Mouse (Mus musculus) ES-CJ7 (cell line): Measurements from ENCODE around the gene Tnf.

Source experiments
- DNase-seq: peaks from one replicate; pipeline ENCODE4 v3.0.0; 2011; ENCODE audit warnings: low read depth, low spot score

Gene Tnf

GRCm38 (mm10) chr17:35201787-35202186 lies at the start of gene Tnf:
Tnf (minus strand) TSS chr17:35202007.
- no peak for DNase-seq

DNA sequence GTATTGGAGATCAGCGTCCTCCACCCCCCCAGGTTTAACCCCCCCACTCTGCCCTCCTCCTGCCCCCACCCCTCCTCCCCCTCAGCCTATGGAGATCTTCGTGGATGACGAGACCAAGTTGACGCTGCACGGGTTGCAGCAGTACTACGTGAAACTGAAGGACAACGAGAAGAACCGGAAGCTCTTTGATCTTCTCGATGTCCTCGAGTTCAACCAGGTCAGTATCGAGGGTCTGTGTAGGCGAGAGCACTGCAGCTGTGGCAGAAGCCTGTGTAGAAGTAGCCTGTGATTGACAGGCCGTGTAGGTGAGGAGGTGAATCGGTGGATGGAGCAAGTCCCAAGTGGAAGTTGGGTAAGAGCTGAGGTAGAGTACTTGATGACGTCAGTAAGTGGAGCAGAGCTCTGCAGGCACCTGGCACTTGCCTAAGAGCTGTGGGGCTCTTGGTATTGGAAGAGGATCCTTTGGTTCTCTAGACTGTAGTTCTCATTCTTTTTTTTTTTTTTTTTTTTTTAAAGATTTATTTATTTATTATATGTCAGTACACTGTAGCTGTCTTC lies 49.4 kb upstream of the Tnf start:
- DNase-seq, result no peak

GRCm38 (mm10) chr17:35250348-35251120 lies 48.7 kb upstream of the Tnf start:
- no peak for DNase-seq

DNA sequence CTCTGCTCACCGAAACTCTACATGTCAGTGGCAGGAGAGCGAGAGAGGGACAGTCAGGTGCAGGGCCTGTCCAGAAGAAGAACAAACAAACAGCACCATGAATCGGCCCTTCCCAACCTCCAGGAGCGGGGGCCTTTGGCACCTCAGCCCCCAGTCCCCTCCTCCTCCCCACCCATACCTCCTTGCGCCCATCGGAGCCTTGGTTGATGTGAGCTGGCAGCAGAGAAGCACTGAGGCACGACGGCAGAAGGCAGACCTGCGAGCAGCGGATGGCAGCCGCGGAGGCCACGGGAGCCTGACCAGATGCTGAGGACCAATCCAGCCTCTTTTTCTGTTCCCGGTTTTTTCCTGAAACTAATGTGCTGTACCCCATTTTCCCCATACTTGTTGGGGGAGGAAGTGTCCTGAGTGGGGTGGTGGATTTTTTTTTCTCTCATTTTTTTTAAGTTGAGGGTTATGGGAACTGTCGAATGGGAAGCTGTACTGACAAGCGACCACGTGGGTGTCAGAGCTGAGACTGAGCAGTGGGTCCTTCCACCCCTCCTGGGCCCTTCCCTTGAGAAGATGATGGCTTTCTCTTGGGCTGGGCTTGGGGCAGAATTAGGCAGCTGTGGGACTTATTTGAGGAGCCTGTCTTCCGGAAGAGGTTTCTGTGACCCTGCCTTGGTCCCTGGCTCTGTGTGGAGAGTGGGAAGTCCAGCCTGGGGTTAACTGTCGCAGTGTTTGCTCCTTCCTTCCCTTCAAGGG lies 47.8 kb upstream of the Tnf start:
- no peak for DNase-seq

GRCm38 (mm10) chr17:35248986-35249385 lies 47.2 kb upstream of the Tnf start:
- DNase-seq, result no peak

- DNase-seq, result no peak
Measured at GRCm38 (mm10) chr17:35247144-35247543, 45.3 kb upstream of the Tnf start.

DNA sequence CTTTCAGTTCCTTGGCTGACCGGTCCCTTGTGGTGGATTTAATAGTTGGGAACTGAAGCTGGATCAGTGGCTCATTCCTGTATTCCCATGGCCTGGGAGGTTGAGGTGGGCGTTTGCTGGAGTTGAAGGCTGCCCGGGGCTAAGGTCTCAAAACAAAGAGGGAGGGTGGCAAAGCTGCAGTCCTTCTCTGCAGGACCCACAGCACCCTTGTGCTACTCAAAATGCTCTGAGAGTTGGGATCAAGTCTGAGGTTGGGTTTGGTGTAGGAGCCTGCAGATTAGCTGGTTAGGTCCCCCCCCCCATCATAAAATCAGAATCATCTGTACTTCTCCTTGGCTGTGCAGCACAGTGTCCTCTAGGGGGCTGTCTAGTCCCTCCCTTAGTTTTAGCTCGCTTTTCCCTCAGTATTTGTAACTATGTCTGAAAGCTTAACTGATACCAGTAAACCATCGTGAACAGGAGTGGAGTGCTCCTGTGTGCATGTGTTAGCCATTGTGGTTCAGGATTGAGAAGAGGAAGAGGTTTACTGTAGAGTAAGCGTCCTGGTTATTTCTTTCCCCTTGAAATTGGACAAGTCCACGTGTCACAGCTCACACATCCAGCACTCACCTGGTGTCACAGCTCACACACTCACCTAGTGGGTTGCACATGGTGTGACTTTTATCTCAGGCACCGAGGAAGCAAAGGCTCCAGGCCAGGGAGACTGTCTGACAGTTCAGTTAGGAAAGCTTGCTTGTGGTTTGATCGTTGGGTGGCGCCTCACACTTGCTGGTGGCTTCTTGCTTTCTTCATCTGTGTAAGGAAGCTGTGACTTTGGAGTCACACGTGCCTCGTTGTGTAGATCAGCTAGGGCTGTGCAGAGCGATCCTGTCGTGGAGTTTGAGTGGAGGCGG lies 44.2 kb upstream of the Tnf start:
- peak; percentile 55 for DNase-seq

GRCm38 (mm10) chr17:35244999-35245398 lies 43.2 kb upstream of the Tnf start:
- no peak for DNase-seq

DNA sequence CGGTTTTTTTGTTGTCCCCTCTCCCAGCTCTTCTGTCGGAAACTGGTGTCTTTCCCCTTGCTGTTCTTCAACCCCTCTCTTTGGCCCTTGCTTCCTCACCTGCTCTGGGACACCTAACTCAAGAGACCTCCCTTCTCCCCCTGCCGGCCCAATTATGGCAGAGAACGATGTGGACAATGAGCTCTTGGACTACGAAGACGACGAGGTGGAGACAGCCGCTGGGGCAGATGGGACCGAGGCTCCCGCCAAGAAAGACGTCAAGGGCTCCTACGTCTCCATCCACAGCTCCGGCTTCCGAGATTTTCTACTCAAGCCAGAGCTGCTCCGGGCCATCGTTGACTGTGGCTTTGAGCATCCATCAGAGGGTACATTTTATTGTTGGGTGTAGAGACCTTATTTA lies 41.3 kb upstream of the Tnf start:
- DNase-seq, result peak; percentile 71

DNA sequence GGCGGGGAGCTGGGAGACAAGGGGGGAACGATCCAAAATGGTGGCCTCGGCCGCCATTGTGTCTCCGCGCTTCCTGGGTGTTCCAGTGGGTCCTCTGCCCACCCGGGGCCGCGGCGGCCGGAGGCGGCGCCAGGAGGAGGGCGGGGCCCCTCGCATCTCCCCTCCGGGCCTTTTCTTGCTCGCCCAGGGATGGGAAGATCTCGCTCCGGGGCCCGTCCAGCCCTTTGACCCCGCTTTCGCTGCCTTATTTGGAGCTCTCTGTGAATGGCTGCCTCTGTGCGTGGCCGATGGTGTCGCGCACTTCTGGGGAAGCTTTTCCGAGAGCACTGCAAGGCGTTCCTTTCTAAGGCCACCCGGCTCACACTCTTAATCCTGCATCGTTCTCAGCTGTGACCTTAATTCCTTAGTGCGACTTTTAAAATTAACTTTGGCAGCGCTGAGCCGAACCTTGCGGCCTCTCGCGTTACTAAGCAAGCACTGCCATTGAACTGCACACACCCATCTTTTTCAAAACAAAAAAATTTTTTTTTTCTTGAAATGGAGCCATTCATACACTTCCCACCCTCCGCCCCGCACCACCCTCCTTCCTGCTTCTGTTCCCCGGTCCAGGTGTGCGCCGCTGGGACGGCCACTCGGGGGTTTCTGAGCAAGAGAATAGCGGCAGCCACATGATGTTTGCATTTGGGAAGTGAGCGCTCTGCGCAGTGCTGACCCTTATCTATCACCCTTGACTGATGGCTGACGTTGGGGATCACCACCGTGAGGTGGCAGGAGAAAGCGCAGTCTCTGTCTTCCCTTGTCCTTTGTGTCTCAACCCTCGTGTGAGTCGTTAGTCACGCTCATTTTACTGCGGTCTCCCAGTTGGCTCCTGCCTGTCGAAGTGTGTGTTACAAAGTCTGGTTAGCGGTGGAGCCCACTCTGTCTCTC lies 40.5 kb upstream of the Tnf start:
- DNase-seq, result peak; percentile 82

DNA sequence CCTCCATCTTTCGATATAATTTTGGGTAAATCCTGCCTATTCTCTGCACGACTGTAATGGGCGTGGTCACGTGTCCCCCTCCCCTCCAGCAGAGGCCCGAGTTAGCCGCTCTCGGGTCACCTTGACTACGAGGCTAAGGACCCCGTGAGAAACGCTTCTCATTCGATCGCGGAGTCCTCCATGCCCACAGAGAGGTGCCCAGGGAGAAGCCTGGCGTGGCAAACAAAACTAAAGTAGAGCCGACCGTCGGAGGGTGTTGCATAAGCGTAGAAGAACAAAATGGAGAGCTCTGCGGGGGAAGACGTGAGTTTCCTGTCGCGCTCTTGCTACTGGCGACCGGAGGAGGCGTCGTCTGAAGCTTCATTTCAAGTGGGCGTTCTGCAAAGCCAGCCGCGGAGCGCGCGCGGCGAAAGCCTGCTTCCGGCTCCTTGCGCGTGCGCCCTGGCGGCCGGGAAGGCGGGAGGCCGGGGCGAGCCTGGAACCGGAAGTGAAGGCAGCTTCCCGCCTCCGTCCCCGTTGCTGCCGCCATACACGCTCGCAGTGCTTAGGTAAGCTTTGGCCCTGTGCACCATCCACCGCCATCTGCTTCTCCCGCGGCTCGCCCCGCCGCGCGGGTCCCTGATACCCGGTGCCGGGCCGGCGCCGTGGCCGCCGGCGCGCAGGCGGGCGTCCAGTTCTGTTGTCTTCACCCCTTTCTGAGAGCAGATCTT lies 39.7 kb upstream of the Tnf start, which contains the start of gene Ddx39b:
TSS of gene Ddx39b (plus strand) at position 442 of the 710 bp plus-strand sequence.
- DNase-seq, result peak; percentile 97

GRCm38 (mm10) chr17:35240384-35241304 lies 38.8 kb upstream of the Tnf start:
- no peak for DNase-seq

DNA sequence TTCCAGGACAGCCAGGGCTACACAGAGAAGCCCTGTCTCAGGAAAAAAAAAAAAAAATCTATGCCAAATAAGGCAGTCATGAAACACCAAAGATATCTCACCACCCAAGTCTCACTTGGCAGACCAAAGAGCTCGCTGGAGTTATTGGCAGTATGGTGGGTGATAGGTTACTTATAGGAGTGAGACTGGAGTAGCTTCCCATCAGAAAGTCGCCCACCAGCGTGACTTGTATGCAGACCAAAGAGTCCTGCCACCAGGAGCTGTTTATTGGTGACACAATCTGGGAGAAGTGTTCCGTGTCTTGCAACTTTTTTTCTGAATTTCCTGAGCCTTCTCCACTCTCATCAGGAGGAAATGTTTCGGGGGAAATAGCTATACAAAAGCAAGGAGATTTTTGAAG lies 37.9 kb upstream of the Tnf start:
- no peak for DNase-seq

DNA sequence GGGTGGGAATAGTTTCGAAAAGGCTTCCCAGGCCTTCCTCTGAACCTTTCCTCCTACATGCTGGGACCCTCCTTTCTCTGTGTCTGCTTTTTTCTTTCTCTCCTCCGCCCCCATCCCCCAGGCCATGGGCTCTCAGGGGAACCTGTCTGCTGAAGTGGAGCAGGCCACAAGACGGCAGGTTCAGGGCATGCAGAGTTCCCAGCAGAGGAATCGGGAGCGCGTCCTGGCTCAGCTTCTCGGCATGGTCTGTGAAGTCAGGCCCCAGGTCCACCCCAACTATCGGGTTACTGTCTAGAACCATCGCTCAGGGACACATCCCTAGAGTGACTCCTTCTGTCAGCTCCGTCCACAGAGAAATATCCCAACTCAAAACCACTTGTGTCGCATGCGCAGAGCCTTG lies 35.7 kb upstream of the Tnf start:
- DNase-seq, result no peak

DNA sequence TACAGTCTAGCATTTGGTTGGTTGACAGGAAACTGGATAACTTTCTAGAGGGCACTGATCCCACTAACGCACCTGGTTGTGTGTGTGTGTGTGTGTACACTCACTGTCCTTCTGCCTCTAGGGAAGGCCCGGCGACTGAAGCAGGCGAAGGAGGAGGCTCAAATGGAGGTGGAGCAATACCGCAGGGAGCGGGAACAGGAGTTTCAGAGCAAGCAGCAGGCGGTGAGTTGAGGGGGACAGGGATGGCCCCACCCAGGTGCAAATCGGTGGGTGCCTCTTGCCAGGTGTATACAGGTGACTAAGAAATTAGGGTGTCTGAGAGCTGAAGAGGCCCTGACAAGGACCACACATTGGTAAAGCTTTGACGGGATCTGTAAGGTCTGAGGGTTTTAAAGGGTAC lies 35.2 kb upstream of the Tnf start:
- DNase-seq, result no peak

GRCm38 (mm10) chr17:35236390-35236746 lies 34.6 kb upstream of the Tnf start:
- DNase-seq, result peak; percentile 91

DNA sequence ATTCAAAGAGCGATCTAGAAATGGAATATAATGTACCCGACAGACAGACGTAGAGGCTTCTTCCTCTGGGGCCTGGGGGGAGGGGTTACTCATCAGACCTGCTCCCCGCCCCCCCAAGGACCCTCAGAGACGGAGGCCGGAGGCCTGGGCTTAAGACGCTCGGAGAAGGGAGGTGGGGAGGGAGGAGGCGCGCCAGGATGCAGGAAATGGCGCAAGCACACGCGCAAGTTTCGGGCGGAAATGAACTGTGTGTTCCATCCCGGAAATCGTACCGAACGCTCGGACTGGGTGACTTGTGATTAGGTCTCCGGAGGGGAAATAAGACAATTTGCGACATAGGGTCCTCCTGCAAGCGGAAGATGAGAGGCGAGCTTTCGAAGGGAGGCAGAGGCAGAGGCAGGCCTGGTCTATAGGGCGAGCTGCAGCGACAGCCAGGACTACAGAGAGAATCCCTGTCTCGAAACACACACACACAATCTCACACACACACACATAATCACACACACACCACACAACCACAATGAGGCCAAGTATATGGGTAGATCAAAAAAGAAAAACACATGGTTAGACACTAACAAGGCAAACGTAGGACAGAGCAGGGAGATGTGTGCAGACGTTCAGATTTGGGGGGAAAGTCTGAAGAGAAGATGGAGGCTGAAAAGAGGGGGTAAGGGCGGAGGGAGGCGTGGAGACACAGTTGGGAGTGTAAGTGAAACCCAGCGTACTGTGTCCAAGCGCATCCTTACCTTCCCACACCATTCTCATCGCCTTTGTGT lies 34.0 kb upstream of the Tnf start, which contains the start of gene Nfkbil1:
TSS of gene Nfkbil1 (minus strand) at position 179 of the 776 bp plus-strand sequence.
- peak; percentile 98 for DNase-seq

DNA sequence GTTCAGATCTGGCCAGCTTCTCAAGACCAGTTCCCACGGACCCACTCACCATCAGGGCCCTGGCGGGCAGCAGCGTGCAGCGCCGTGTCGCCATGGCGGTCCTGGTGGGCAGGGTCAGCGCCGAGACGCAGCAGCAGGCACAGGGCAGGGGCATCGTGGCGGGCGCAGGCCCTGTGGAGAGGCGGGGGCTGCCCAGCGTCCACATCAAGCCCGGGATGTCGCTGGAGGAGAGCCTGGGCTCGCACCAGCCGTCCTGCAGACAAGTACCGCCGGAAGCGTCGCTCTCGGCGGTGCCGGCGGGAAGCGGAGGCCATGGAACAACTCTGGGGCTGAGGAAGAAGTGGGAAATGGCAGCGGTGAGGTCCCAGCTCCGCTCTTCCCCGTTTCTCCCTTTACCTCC lies 33.1 kb upstream of the Tnf start:
- DNase-seq, result no peak
